Mouse (Mus musculus) T-cell, adult 2 months (primary cell): ENCODE data around the gene Stom.

Source experiments
- DNase-seq: peaks from one replicate; pipeline ENCODE4 v3.0.0; 2022; ENCODE audit warnings: low spot score

The Stom gene

DNA sequence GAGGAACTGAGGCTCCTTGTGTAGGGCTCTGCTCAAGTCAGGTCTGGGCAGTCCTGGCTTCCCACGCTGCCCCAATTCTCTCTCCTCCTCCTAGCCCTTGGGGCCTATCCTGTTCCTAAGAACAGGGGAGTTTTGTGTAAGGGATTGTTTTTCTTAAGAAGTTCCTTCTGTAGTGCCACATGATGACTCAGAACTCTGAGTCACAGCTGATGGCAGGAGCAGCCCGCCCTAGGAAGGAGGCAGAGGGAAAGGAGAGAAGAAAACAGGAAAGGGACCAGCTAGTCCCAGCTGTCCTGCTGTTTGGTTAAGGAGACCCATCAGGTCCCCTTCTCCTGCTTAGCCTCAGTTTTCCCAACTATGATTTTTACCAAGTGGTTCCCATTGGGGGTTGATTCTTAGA is 65.0 kb downstream of the Stom start:
- no peak for DNase-seq

DNA sequence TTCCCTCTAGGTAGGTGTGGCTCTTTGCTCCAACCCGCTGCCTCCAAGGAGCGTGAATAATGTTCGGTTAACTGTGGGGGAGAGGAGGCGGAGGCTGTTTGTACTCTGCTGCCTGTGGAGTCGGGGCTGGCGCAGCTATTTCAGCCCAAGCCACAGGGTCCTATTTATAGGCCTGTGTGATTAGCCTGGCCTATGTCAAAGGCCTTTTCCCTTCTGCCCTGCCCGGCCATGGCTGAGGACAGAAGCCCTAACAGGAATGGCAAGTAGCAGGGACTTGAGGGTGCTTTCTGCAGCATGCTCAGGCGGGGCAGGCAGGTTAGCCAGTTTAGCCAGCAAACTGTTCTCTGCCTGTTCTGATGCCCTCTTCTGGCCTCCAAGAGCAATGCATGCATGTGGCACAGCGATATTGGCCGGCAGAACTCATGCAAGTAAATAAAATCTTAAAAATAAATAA is 66.2 kb downstream of the Stom start:
- peak; percentile 62 for DNase-seq

DNA sequence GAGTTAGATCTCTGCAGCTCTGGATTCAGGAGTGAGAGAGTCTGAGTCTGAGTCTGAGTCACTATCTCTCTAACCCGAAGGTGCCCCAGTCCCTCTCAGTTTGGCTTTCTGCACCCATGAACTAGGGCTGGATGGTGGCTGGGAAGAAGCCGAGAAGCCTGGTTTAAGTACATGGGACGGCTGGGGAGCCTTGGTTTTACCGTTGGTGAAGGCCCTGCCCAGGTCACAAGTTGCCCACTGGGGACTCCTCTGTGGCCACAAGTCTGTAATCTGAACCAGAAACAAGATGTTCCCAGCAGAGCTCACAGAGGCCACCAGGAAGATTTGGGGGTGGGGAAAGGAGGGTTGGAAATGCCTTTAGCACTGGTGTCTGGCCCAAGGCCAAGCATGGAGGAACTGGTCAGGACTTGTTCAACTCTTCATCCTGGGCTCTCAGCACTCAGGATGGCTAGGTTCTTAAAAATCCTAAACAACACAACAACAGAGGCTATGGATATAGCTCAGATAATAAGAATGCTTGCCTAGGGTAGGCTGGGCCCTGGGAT is 67.0 kb downstream of the Stom start:
- no peak for DNase-seq

DNA sequence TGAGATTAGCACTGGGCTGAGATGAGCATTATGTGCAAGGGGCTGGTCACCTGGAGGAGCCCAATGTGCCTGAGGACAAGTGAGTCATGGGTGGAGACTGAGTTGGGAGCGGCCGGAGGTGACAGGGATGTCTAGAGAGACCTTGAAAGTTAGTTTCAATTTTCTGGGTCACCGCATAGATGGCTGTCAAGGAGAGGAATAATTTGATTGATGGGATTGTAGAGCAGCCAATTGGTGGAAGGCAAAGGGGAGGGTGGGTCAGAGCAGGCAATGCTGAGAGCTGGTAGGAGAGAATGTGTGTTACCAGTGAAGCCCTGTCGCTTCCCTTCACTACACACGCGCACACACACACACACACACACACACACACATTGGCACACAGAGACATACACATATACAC is 67.6 kb downstream of the Stom start:
- DNase-seq = no peak

DNA sequence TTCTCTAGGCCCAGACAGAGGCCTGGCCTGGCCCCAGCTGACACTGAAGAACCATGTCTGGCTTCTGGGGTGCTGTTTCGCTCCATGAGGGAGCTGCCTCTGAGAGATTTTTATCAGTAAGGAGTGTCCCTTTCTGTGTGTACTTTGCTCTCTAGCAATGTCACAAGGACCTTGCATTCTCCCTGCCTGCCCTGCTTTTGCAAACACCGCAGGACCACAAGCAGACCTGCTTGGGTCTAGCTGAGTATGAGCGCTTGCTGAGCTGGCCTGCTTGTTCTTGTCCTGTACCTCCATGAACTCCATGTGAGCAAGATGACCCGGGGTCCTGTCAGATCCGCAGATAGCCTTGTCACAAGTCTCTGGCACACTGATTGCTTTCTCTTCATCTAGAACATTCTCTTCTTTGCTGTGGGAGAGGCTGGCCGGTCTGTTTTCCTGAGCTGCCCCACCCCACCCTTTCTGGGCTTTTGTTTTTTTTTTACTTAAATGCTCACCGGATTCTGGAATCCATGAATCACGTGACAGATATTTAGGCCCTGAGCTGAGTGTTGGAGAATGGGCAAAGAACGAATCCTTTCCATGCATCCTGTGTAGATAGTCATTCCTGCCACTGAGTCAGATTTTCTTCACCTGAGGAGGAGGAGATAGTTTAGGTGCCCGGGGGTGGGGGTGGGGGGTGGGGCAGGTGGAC is 68.8 kb downstream of the Stom start:
- no peak for DNase-seq

DNA sequence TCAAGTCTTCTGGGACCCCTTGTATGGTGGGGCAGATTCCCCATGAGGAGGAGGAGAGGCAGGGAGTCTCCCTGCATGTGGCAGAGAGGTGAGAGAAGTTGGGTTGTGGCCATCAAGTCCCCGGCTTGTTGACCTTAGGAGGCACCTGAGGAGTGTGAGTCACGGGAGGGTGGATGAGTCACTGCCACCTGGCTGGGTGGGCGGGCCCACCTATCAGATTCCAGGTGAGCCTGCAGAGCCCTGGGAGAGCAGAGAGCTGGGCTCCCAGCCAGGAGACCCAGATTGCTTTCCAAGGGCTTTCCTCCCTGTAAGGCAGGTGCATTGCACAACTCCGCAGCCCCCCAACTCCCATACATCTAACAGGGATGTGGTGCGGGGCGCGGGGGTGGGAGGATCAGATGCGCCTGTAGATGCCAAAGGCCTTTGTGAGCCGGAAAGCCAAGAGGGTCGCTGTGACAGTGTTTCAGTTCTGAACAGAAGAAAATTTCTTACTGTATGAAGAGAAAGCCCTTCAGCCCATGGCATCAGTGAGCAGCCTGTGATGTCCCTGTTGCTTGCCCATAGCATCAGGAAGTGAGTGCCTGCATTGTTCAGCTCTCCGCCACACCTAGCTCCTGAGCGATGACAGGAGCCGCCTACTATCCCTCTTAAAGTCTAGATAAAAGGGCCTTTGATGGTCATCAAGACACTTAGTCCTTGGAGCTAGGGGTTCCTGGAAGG is 69.5 kb downstream of the Stom start:
- DNase-seq = no peak

DNA sequence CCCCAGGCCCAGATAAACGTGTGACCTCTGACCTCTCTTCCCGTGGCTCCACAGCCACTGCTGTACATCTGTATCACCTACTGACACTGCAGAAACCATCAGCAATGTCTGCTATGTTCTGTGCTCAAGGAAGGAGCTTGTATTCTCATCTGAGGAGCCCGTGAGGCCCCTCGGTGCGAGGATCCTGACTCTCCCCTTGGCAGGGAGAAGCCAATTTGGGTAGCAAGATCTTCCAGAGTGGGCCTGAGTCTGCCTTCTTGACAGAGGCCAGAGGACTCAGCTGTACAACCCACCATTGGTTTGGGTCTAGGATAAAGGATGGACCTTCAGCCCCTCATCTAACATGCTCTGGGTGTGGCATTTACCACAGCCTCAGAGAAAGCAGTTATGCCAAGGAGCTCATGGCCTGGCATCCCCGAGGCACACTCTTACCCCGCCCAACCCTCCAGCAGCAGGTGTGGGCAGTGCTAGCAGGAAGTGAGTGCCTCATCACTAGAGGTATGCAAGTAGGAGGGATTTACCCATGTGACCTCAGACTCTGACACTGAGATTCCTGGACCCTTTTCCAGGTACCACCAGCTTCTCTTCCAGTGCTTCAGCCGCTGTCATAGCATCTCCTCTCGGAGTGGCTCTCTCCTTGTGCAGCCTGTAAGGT is 70.4 kb downstream of the Stom start:
- no peak for DNase-seq

DNA sequence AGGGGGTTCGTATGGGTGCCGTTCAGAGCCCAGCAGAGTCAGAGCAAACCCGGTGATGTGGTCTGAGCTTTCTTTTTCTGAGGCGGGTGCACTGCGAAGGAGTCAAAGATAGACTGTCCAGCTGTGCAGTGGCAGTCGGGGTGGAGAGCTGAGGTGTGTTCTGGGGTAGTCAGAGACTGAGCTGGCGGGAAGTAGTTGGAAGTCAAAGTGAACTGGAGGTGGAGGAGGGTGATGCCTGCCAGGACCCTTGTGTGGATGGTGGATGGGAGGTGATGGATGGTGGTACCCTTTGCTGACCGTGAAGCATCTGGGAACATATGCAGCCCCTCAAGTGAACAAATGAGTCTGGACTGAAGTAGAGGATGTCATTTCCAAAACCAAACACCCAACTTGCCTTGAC is 71.0 kb downstream of the Stom start:
- no peak for DNase-seq

DNA sequence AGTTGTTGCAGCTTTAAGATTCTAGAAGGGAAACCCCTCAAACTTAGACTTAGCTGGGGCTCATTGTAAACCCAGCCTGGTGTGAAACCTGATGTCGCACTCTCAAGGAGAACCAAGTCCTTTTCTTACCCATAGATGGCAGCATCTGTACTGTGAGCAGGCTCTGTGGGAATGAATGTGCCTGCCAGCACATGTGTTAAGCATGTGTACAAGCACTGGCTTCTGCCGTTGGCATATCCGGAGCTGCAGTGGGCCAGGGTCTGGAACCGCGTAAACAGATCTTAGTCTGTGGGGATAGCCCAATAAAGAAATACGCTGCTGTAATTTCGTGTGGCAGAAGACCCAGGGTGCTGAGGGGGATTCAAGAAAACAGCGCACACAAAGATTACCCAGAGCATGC is 71.5 kb downstream of the Stom start:
- DNase-seq = peak; percentile 67

DNA sequence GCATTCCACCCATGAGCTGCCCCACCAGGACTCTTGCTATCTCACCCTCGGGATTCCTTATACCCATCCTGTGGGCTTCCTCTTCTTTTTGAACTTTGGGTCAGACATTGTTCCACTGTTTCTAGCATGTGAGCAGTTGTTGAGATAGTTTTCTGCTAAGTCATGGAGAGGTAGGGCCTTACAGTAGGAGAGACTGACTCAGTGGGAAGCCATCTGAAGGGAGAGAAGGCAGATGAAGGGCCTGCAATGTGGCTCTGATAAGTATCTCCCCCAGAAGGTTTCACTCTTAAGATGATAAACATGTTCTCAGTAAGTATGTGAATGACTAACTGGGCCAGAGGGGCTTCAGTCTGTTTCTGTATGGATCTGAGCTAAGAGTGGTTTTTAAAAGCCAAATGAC is 72.7 kb downstream of the Stom start:
- DNase-seq = no peak
